Mouse (Mus musculus) telencephalon, adult 2 months (tissue): ENCODE data around the gene Gstm1.
"Not testable (repeated sequence)": the region's sequence is repeated elsewhere in the genome, so short reads cannot be mapped to it uniquely, and the experiment has no call there.

Experiments used
- DNase-seq: peaks from one replicate; pipeline ENCODE4 v3.0.0-alpha.2; 2011; ENCODE audit warnings: low read depth, low spot score

The Gstm1 gene

DNA sequence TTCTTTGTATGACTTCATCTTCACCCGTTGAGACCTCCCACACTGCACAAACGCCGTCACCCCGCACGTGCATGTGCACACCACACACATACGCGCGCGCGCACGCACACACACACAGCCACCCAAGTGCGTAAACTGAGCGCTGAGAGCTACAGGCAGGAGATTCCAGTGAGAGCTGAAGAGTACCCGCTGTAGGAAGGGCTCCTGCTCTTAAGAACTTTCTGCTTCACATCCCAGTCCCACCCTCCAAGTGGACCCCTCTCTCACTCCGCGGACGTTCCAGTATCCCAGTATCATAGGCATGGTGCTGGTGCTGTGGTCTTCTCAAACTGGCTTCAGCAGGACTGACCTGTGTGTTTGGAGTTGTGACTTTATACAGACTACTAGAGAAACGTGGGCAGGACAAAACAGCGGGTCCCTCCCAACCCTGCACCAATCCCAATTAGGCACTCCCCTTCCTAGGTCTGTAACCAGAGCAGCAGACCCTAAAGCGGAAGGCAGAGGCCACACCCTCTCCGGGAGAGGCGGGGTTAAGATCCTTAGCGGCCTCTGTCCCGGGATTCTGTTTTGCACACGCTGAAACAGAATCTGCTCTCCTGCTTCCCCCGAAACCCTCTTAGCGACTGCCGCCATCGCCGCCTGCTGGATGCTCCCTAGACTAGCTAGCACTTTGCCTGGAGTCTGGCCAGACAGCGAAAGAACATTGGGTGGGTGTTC, at the start of gene Gstm1:
Gene Gstm1, minus strand, starts transcription at position 501 of the 717 bp plus-strand sequence.
- DNase-seq = peak; percentile 95

DNA sequence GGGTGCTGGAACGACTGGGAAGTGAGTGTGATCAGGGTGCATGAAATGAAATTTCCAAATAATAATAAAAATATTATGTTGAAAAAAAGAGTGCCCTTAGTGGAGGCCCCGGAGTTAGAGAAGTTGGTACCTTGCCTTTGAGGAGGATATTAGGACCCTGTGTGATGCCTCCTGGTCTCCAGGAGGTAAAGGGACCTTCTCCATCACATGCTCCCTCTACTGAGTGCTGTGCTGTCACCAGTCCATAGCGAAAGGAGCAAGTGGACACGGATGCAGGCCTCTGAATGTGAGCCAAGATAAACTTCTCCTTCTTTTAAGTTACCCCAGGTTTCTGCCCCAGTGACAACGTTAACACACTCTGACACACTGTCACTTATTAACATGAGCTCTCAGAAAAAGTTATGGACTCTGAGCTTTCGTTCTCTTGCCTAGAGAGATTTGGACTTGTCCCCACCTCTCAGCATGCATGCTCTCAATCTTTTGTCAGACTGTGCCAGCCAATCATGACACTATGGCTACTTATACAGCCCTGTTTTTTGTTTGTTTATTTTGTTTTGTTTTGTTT, 49.7 kb upstream of the Gstm1 start:
- DNase-seq = no peak

DNA sequence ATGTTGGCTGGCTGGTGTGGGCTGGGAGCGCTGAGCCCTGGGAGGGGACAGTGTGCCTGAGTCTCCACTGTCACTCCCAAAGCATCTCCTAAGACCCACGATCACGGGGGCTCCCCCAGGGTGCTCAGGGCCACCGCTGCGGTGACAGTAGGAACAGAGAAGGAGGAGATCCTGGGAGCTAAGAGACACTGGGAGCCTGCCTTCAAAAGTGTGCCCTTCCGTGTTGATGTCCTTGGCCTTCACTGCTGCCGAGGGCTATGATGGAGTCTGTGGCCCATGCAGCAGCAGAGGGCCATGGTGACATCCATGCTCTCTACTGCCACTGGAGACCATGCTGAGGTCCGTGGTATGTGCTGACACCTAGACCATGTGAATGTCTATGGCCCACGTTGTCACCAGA, 47.8 kb upstream of the Gstm1 start:
- DNase-seq = no peak

DNA sequence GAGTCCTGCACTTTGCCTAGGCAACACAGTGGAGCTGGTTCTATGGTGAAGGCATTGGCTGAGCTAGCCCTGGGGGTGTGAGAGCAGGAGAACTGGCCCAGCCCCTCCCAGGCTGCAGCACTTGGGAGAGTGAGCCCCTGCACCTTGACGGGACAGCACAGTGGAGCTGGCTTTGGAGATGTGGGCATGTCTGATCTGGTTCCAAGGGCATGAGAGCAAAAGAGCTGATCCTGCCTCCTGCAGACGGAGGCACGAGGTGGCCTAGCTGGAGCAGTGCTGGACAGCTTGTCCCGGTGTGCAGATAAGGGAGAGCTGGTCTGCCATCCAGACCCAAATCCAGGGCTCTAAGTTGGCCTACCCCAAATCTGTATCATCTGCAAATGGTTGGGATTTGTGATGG, 46.9 kb upstream of the Gstm1 start:
- DNase-seq = no peak

DNA sequence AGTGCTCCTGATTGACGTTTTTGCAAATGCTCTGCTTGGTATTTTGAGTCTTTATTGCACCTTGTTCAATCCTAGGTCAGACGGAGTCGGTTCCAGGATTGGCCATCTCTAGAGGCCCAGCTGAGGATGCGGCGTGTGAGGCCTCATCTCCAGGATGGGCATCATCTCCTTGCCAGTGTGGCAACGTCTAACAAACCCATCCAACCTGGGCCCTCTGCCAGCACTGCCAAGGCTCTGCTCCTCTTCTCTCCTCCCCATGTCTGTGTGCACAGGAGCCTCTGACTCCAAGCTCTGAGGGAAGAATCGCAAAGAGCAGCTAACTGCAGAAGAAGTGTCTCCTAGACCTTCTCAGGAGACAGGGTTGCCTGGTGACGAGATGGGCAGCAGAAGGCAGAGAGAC, 44.9 kb upstream of the Gstm1 start:
- no peak for DNase-seq

DNA sequence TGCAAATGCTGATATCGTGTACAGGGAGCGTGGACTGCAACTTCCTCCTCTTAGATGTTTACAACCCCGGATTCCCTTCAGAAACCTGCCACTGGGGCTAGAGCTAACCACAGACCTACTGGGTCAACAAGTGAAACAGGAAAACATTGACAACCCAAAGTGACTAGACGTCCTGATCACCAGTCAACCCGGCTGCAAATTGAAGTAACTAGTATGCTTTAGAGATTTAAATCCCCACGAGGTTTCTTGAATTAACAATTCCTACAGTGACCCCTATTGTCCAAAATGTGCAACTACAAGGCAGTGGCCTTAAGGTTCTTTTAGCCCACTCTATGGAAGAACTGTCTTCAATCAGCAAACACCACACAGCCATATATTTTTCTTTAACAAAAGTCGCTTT, 43.6 kb upstream of the Gstm1 start:
- DNase-seq = peak; percentile 70

DNA sequence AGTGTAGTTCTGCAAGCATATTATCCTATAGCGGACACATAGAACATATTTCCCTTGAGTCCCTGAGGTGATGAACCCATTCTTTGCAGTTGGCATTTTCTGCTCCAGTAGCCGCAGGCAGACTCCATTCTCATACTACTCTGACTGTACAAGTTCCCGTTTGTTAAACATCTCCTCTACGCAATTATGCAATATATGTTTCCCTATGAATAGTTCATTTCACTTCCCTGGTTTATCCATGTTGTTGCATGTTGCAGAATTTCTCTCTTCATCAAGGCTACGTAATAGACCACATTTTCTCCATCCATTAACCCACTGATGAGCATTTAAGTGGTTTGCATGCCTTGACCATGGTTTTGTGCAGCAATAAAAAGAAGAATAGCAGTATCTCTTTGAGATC, 32.7 kb upstream of the Gstm1 start:
- no peak for DNase-seq

DNA sequence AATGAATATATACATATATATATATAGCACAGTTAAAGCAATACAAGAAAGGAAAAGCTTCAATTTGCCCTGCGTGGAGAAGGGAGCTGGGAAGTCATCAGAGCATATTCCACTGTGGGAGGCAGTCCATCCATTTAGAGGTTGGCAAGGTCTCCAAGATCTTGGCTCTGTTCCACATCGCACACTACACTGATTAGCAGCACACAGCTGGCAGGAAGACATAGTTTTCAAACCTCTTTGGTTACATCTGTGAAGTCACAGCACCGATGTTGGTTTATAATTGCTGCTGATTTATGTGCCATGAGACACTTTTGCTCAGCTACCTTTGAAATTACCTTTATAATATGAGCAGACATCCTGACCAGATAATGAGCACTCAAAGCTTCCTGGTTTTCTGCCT, 30.5 kb upstream of the Gstm1 start:
- DNase-seq = no peak

DNA sequence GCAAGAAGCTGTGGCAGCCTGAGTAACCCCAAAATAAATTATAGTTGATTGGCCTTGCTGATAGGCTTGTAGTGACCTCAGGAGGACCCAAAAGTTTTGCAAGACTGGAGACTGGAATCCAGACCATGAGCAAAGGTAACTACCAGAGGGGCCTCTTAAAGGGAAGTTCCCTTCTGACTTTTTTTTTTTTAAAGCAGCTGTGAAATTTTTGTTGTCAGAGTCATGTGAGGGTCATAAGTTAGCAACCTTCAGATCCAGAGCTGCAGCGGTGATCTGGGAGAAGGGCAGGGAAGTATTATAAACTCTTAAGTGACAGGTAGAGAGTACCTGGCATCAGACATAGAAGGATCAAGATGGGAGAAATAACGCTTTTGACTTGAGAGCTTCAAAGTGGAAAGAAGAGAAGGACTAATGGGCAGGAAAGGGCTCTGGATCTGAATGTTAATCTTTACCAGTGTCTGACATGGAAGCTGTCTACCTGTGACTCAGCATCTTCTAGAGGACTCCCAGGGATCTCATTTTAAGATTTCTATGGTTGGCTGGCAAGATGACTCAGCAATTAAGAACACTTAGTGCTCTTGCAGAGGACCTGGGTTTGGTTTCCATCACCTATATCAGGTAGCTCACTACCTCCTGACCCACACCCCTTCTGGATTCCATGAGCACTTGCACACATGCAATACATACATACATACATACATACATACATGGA, 29.3 kb upstream of the Gstm1 start:
- no peak for DNase-seq

DNA sequence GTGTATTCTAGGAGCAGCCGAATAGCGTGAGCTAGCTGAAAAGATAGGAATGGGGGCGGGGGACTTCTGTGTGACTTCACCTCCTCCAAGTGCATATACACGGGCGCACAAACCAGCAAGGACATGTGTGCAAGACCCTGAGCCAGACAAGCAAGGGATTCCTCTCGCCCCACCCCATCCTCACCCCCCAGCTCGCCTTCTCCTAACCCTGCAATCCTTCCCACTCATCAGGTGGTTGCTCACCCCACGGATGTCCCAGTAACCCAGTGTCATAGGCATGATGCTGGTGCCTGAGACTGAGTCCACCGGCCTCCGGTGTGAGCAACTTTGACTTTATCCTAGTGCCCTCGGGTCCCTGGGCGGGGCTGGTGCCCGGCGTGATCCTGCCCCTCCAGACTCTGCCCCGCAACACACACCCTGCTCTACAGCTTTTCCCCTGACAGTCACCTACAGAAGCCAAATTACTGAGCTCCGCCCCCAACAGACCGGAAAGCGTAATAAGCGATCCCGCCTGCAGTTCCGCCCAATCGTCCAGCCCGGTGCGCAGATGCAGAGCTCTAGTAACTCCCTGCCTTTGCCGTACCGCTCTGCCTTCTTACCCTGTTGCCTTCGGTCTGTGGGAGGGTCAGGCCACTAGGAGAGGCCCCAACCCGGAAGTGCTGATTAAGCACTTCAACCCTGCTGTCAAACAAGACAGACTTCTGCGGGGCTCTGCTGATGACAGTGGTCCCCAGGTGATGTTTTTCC, 26.8 kb upstream of the Gstm1 start, which contains the start of gene Gstm4:
Gene Gstm4, minus strand, starts transcription at position 501 of the 747 bp plus-strand sequence.
- peak; percentile 77 for DNase-seq

DNA sequence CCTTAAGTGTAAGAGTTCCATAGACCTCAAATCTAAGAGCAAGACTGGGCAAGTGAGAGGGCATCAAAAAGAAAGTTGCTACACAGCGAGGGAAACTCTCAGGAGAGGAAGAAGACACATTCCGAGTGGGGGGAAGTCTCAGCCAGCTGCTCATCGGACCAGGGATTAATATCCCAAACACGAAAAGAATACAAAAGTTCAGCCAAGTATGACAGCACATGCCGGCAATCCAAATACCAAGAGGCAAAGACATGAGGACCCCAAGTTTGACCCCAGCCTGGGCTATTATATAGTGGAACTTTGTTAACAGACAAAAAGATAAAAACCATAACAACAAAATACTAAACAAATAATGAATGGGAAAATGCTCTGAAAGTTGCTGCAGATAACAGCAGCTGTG, 15.4 kb upstream of the Gstm1 start:
- no peak for DNase-seq

DNA sequence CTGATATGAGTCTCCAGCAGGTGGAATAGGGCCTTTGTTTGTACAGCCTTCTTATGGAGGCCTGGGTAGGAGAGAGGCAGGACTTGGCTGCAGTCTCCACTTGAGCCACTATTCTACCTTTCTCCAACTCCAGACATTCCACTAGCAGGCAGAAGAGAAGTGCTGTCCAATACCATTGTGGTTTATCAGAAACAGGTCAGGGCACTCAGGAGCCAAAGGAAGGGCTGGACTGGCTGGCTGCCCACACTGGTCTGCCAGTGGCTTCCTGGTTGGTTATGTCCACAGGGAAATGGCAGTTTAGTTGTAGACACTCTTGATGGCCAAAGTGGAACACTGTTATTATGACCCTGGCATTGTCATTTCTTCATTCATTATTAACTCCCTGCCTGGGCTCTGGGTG, 14.3 kb upstream of the Gstm1 start:
- DNase-seq = no peak

DNA sequence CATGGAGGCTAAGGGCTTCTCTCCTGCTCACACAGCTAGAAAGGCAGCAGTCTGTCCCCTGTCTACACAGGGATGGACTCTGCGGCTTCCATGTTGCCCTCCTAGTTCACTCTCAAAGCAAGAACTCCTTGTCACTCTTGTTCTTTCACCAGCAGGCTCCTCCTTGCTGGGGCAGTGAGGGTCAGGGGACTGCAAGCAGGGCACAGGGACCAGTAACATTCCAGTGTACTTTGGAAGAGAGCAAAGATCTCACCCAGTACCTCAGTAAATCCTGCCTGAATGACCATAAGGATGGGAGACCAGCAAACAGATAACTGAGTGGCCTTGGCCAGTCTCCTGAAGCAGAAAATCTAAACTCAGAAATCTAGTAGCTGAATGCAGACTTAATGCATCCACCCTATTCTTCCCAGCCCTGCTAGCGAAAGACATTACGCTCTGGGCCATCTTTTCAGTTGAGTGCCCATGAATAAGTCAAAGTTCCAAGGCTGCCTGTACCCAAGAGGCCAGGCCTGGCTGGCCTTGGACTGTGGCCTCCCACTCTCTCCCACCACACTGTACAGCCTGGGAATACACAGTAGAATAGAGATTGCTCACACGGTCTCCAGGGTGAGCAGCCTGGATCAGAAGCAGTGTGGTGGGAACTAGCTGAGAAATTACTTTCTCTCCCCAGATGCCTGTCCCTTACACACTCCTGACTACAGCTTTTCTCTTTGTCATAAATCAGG, 11.0 kb upstream of the Gstm1 start:
- no peak for DNase-seq

DNA sequence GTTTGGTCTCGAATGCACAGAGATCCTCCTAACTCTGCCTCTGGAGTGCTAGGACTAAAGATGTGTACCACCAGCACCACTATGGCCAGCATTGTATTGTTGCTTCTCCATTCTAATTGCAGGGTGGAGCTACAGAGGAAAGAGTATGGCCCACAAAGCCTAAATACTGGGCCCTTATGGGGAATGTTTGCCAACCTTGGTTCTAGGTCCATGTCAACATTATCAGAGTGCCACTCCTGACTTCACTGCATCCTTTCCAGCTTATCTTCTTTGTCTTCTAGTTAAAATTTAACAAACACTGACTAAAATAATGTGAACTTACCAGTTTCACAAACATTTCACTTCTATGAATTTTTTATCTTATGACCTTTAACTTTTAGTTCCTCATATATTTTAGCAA, 8.8 kb upstream of the Gstm1 start:
- no peak for DNase-seq

DNA sequence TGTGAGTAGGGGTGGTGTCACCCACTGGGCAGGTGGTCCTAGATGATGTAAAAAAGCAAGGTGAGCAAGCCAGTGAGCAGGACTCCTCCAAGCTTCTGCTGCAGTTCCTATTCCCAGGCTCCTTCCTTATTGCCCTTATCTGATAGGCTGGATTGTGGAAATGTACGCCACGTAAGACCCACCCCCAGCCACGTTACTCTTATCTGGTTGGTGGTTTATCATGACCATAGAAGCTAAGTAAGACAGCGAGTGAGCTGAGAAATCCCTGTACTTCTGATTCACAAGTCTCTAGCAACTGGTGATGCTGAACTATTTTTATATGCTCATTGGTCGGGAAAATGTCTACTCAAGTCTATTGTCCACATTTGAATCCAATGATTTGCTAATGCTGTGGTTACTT, 8.3 kb upstream of the Gstm1 start:
- DNase-seq = no peak

DNA sequence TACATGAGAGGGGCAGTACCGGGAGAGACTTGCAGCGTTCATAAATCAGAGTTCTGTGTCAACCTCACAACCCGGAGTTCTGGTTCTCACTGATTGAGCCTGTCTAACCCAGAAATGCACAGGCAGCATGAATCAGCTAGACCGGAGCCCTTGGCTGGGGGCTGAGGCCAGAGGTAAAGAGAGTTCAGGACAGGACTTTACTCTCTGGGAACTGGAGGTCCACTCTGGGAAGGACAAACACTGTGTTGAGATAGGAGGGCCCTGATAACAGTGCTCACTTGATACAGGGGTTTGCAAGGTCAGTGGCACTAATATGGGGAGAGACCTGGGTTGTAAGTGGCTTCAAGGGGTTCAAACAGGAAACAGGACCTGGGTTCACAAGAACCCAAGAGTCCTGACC, 7.5 kb upstream of the Gstm1 start:
- DNase-seq = no peak

DNA sequence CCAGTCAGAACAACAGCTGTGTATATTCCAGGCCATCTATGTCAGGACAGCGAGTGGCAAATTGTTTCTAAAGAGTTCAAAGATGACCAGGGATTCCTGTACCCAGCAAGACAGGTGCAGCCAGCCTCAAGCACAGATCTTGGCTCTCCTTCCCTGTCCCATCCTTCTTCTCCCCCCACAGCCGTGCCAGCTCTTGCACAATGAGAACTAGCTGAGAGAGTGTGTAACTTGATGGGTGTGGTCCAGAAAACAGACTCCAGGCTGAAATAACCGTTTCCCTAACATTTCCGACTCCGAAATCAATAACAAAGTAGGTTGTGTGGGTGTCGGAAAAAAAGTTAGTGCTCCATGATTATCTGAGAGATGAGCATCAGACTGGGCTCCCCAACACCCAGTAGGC, 4.9 kb upstream of the Gstm1 start:
- DNase-seq = no peak

DNA sequence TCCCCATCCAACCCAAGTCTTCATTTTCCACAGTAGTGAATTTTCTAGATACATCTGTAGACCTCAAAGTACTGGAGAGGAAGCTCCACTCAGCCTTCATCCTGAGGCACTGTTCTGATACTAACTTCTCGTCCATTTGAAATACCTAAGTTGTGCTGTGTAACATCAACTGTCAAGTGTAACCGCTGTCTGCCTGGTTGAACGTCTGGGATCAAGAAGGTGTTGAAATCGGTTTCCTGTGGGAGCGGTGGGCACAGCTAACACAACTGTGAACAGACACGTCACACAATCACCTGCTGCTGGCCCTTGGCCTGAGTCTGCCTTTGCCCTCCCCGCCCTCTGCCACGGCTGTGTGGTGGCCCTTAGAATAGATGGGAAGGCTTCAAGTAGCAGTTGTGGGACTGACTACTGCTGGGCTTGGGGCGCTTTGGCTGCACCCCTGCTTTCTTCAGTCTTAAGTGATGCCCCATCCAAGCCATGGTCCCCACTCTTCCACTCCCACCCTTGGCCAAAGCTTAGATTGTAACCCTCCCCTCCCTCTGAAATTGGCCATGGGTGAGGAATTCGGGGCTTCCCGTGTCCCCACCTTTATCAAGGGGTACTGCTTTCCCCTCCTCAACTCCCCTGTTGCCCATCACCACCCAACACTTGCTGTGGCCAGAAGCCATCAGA, 2.7 kb upstream of the Gstm1 start:
- not testable (repeated sequence) for DNase-seq

DNA sequence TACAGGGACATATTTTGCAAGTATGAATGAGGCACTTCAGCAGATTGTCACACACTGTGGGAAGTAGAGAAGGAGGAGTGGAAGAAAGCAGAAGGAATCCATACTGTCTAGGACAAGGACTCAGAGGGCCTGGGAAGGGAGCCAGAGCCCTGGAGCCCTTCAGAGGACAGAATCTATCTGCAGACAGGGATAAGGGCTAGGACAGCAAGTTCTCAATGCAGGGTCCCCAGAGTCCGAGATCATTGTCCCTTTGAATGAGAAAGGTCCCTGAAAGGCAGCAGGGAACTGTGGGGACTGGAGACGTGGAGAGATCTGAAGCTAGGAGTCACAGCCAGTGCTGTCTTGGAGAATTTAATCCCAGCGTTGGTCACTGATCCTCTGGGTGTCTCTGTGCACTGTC, 1.5 kb upstream of the Gstm1 start:
- not testable (repeated sequence) for DNase-seq

DNA sequence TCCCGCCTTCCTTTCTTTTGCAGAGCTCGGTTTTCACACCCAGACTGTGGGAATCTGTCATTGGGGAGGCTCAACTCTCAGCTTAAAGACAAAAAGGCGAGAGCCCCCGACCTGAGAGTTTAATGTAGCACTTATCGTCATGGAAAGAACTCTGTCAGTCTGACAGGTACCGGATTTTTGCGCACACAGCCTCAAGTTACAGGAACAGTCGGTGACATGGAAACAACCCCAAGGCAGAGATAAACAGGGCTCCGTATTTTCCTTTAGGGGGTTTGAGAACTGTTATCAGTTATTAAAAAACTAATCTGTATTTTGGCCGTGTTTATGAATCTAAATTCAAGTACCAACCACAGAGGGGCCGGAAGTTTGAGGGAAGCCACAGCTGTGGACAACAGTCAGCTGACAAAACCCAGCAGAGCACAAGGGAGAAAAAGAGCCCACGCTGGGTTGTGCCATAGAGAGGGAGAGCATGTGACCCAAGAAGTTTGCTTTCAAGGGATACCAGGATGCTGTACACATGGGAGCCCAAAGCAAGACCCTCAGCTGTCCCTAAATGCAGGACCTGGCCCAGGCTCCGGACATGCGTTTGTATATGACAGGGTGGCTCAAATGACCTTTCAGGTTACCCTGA, 532 bp upstream of the Gstm1 start:
- no peak for DNase-seq

DNA sequence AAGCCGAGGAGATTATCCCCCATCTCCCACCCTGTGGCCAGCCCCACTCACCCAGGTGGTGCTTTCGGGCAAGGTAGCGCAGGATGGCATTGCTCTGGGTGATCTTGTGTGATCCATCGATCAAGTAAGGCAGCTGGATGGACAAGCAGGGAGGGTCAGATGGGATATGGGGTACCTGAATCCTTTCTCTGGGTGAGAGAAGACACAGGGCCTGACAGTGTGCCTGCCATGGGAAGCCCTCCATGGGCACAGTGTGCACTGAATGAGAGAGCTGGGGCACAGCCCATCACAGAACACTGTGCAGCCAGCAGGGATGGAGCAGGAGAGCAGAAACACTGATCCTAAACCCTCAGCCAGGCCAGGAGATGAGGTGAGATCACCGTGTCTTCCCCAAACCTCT, 1.3 kb downstream of the Gstm1 start:
- DNase-seq = not testable (repeated sequence)
